Mouse (Mus musculus) intestine, postnatal 0 days (tissue): Measurements from ENCODE around the gene Ptk7. TPM values are rescaled to one million over a fixed set of nuclear protein-coding genes. Genes with fewer than 3 reads are reported as not detected.

Source experiments
- ATAC-seq: fragments of 200-750 bp; cut with Nextera tagmentation; 2 replicates; pipeline ENCODE4 v1.8.0; 2017; ENCODE audit warnings: mild to moderate bottlenecking, moderate TSS enrichment, moderate library complexity
- H3K27ac ChIP-seq: fragments of 300-500 bp; sonication (generic); 2 replicates; pipeline ENCODE4 v1.5.1; 2014; ENCODE audit warnings: mild to moderate bottlenecking, low read depth, low read length, moderate library complexity
- H3K27me3 ChIP-seq: fragments of 300-500 bp; sonication (generic); replicated peaks from 2 replicates; pipeline ENCODE4 v1.6.1; 2014; ENCODE audit warnings: low read length, mixed read lengths; ENCODE audit not compliant: control insufficient read depth, insufficient read depth
- H3K36me3 ChIP-seq: fragments of 300-500 bp; sonication (generic); 2 replicates; pipeline ENCODE4 v1.6.1; 2014; ENCODE audit warnings: mild to moderate bottlenecking, moderate library complexity; ENCODE audit not compliant: control insufficient read depth, insufficient read depth
- H3K4me1 ChIP-seq: fragments of 300-500 bp; sonication (generic); replicated peaks from 2 replicates; pipeline ENCODE4 v1.6.1; 2014; ENCODE audit warnings: antibody characterized with exemption, low read length, mixed read lengths; ENCODE audit not compliant: control insufficient read depth, insufficient read depth
- H3K4me2 ChIP-seq: fragments of 300-500 bp; sonication (generic); replicated peaks from 2 replicates; pipeline ENCODE4 v1.6.1; 2014; ENCODE audit warnings: low read depth, mild to moderate bottlenecking, moderate library complexity
- H3K4me3 ChIP-seq: fragments of 300-500 bp; sonication (generic); 2 replicates; pipeline ENCODE4 v1.5.1; 2014; ENCODE audit warnings: low read depth, low read length
- H3K9ac ChIP-seq: fragments of 300-500 bp; sonication (generic); 2 replicates; pipeline ENCODE4 v1.6.1; 2014; ENCODE audit warnings: mild to moderate bottlenecking, low read depth, low read length
- H3K9me3 ChIP-seq: fragments of 300-500 bp; sonication (generic); 2 replicates; pipeline ENCODE4 v1.6.1; 2016; ENCODE audit warnings: mixed run types; ENCODE audit not compliant: control insufficient read depth
- CTCF ChIP-seq: sonication (generic); IDR thresholded peaks from 2 replicates; pipeline ENCODE4 v1.5.1; 2016; ENCODE audit warnings: low read depth, mild to moderate bottlenecking, control low read depth, antibody characterized with exemption, moderate library complexity
- WGBS: fragments of 180-500 bp; shearing (Covaris S2); extraction: QIAGEN DNeasy Blood & Tissue Kit; methylation state at CpG from one replicate; pipeline ENCODE4 v1.1.7; 2014; 5-methylcytosine and 5-hydroxymethylcytosine counted together
- polyA plus RNA-seq: library from polyadenylated mRNA; unstranded; fragments of >200 nt; fragmentation: Nextera tagmentation; extraction: Ambion mirVana; gene quantifications from 2 replicates; pipeline ENCODE4 v1.2.1, GENCODE M21; 2015

The Ptk7 gene
- polyA plus RNA-seq, 1 experiment from 2014 or later = 14.7 TPM

DNA sequence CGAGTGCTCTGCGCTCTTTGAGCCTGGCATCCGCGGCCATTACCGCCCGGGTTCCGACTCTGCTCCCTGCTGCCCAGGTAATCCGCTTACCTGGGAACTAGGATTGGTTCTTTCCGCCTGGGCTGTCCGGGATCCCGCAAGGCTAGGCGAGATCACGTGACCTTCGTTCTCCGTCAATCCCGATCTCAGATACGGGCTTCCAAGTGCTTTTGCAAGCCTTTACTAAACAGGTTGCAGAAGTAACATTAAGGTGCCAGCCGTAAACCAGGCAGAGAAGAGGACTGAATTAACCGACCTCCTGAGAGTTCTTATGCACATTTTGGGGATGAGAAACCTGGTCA, 17.0 kb upstream of the Ptk7 start:
- H3K27me3 ChIP-seq = no peaks in the 10 kb centered on the region
- peak overlapping the region; percentile 92 for H3K4me2 ChIP-seq
- no peaks in the 10 kb centered on the region for H3K9me3 ChIP-seq
- ATAC-seq = peak; percentile 26
- H3K9ac ChIP-seq = peak overlapping the region; percentile 75
- H3K36me3 ChIP-seq = peaks cover 24% of the 10 kb centered on the region
- H3K4me1 ChIP-seq = peaks cover 5% of the 10 kb centered on the region; the same call in 1 of the 2 replicates
- H3K27ac ChIP-seq = peak overlapping the region; percentile 82
- H3K4me3 ChIP-seq = peak overlapping the region; percentile 92
- TF ChIP-seq CTCF = no peak; the same call in 1 of the 2 replicates
- under 1% methylated on average over 19 of the region's 19 CpGs for WGBS

DNA sequence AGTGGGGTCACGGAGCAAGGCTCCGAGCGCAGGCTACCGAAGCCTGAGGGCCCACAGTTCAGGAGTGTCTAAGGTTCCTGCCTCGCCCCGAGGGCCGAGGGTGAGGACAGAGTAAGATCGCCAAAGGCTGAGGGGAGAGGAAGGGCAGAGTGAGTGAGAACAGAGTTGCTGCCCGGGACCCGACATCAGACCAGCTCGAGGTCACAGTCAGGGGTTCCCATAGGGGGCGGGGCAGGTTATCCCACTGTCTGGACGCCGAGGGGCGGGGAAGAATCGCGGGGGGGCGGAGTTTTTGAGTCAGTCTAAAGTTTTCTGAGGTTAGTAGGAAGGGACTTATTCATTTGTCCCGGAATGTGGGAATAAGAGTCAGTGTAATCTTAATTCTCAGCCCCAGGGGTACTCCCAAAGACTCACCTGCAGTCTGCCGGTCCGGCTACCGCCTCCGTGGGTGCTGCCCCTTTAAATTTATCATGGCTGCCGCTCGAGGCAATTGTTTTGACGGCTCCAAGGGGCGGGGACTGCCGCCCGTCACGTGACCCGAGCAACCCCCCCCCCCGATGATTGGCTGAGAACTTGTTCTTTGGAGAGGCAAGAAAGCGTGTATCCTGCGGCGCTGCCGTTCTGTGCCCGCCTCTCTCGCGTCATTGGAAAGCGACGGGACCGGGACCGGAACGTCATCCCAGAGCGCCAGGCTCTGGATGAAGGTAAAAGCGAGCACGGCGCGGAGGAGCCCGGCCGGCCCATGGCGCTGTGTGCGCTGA, 16.4 kb upstream of the Ptk7 start, which contains the start of the genes Klc4 and Mrpl2:
Klc4 (minus strand) TSS at position 462 of the 761 bp plus-strand sequence.
Mrpl2 (plus strand) TSS at position 669 of the 761 bp plus-strand sequence.
- H3K36me3 ChIP-seq = peaks cover 29% of the 10 kb centered on the region
- H3K4me2 ChIP-seq = peak within 1 kb of the TSS; percentile 92
- peak; percentile 71 for ATAC-seq
- no peaks in the 10 kb centered on the region for H3K27me3 ChIP-seq
- H3K9ac ChIP-seq = peak within 1 kb of the TSS; percentile 78
- no peaks in the 10 kb centered on the region for H3K9me3 ChIP-seq
- peaks cover 5% of the 10 kb centered on the region; the same call in 1 of the 2 replicates for H3K4me1 ChIP-seq
- peak within 1 kb of the TSS; percentile 92 for H3K4me3 ChIP-seq
- H3K27ac ChIP-seq = peak within 1 kb of the TSS; percentile 95
- 0% methylated on average over 53 of the region's 53 CpGs for WGBS
- no peak for TF ChIP-seq CTCF

DNA sequence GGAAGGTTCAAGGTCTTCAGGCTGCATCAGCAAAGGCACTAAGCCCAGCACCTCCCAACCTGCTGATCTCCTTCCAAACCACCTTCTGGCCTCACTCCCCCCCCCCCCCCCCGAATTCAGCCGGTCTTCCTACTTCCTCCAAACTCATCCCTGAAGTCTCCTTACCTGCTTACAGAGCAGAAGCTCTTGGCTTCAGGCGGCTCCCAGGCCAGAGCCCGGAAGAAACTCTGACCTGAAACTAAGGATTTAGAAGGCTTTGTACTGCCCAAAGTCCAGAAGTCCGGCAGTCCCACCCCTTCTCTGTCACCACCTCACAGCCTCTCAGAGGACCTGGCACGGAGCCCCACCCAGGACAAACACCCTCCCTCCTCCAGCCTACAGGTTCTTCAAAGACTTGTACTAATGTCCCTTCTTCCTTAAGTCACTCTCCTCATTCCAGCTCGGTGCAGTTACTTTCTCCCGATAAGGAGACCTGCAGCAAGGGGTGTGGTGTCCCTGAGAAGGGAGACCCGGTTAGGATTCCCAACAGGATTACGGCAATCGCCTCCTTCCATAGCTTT, 15.7 kb upstream of the Ptk7 start:
- H3K4me1 ChIP-seq = peaks cover 5% of the 10 kb centered on the region; the same call in 1 of the 2 replicates
- H3K36me3 ChIP-seq = peaks cover 35% of the 10 kb centered on the region
- peak; percentile 83 for ATAC-seq
- no peaks in the 10 kb centered on the region for H3K9me3 ChIP-seq
- H3K27me3 ChIP-seq = no peaks in the 10 kb centered on the region
- H3K9ac ChIP-seq = peak overlapping the region; percentile 78
- H3K4me3 ChIP-seq = peak overlapping the region; percentile 92
- 1% methylated on average over 10 of the region's 11 CpGs for WGBS
- TF ChIP-seq CTCF = no peak
- H3K27ac ChIP-seq = peak overlapping the region; percentile 95
- H3K4me2 ChIP-seq = peak overlapping the region; percentile 92

DNA sequence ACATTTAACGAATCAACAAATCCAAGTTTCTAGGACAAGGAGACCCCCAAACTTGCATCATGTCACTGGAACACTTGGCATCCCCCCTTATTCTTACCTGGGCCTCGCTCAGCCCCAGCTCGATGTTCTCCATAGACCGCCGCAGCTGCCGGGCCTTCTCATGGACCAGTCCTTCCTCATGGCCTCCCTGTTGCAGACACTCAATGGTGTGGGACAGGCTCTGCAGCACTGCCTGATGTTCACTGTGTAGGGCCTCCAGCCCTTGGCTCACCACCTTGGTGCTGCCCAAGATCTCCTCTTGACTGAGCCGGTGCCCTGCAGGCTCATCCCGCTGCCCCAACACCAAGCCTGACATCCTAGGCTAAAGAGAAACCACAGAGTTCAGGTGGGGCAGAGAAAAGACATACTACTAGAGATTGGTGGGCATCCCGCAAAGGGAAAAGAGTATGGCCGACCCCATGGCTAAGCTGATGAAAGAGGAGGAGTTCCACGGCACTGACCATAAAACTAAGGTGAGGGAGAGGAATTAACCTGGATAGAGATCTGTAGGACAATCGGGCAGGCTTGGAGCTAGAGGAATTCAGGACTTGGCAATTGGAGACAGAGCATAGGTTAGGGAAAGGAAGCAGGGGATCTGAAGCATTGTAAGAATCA, 15.0 kb upstream of the Ptk7 start:
- H3K4me1 ChIP-seq = 0 out of 2 replicates have a peak, but pooled peaks cover 5% of the 10 kb centered on the region
- peak overlapping the region; percentile 78; the same call in 1 of the 2 replicates for H3K9ac ChIP-seq
- peak overlapping the region; percentile 95 for H3K27ac ChIP-seq
- WGBS = 62% methylated on average over 12 of the region's 12 CpGs
- H3K27me3 ChIP-seq = no peaks in the 10 kb centered on the region
- H3K4me3 ChIP-seq = peak overlapping the region; percentile 92
- no peak for TF ChIP-seq CTCF
- H3K9me3 ChIP-seq = no peaks in the 10 kb centered on the region
- peak overlapping the region; percentile 92 for H3K4me2 ChIP-seq
- H3K36me3 ChIP-seq = peaks cover 42% of the 10 kb centered on the region
- ATAC-seq = no peak

DNA sequence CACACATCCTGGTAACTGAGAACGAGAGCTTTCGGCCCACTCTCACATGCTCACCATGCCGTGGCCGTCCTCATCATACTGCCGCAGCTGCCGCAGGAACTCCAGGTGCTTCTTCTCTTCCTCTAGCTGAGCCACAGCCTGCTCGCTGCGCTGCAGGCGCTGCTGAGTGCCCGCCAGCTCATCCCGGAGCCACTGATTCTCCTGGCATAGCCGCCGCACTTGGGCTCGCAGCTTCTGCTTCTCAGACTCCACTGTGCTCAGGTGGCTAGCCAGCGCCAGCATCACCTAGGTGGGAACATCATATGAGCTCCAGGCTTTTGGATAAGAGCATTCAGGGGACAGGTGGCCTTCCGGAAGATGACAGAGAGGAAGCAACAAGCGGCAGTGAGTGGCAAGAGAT, 12.8 kb upstream of the Ptk7 start:
- H3K9ac ChIP-seq = no peak overlapping the region
- WGBS = 87% methylated on average over 17 of the region's 17 CpGs
- no peaks in the 10 kb centered on the region for H3K9me3 ChIP-seq
- no peak overlapping the region for H3K27ac ChIP-seq
- no peaks in the 10 kb centered on the region for H3K27me3 ChIP-seq
- TF ChIP-seq CTCF = no peak
- H3K4me2 ChIP-seq = no peak overlapping the region
- no peak overlapping the region for H3K4me3 ChIP-seq
- ATAC-seq = no peak
- H3K4me1 ChIP-seq = 0 out of 2 replicates have a peak, but pooled peaks cover 3% of the 10 kb centered on the region
- H3K36me3 ChIP-seq = peaks cover 36% of the 10 kb centered on the region

DNA sequence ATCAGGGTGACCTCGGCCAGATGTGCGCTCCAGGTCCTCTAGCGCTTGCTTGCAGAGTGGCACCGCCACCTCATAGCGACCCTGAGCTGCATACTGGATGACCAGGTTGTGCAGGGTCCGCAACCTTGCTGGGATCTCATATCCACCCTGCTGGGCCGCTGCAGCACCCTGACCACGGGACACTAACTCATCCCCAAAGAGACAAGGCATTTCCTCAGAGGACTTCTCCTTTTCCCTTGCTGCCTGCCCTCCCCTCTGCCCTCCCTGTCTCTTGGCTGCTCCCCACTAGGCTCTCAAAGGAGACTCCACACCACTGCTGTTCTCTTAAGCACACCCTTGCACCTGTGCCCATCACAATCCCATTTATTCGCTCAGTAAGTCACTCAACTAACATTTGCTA, 10.6 kb upstream of the Ptk7 start:
- H3K4me1 ChIP-seq = no peaks in the 10 kb centered on the region
- ATAC-seq = no peak
- H3K27ac ChIP-seq = no peak overlapping the region
- TF ChIP-seq CTCF = no peak
- H3K9ac ChIP-seq = no peak overlapping the region
- H3K4me3 ChIP-seq = no peak overlapping the region
- H3K4me2 ChIP-seq = no peak overlapping the region
- 76% methylated on average over 9 of the region's 9 CpGs for WGBS
- H3K9me3 ChIP-seq = no peaks in the 10 kb centered on the region
- no peaks in the 10 kb centered on the region for H3K27me3 ChIP-seq
- H3K36me3 ChIP-seq = peaks cover 52% of the 10 kb centered on the region
